Mouse (Mus musculus) ES-E14 (cell line): ENCODE results near the gene Ackr2. TPM values are rescaled to one million over a fixed set of nuclear protein-coding genes. Genes with fewer than 3 reads are reported as not detected.

Source experiments
- DNase-seq: peaks from one replicate; pipeline ENCODE4 v3.0.0-alpha.2; 2013; ENCODE audit warnings: low read depth, low spot score
- H3K27ac ChIP-seq: 2 replicates; pipeline ENCODE4 v1.5.1; 2012; ENCODE audit warnings: low read depth, mild to moderate bottlenecking, low read length, moderate library complexity, mixed read lengths; ENCODE audit not compliant: poor library complexity, insufficient read depth, severe bottlenecking
- H3K36me3 ChIP-seq: 2 replicates; pipeline ENCODE4 v1.6.1; 2012; ENCODE audit warnings: mild to moderate bottlenecking, low read length, moderate library complexity, mixed read lengths; ENCODE audit not compliant: control insufficient read depth, poor library complexity, insufficient read depth, severe bottlenecking
- H3K4me1 ChIP-seq, 2 experiments: fragments of 150-350 bp in 1 of 2; sonication (generic) in 1 of 2; 2 replicates each; pipeline ENCODE4 v1.6.1; 2012; ENCODE audit warnings: low read length in 2 of 2, mild to moderate bottlenecking in 1 of 2, mixed read lengths in 1 of 2; ENCODE audit not compliant: control insufficient read depth in 2 of 2, insufficient read depth in 2 of 2, poor library complexity in 1 of 2
- H3K4me3 ChIP-seq, 2 experiments: fragments of 150-350 bp in 1 of 2; sonication (generic) in 1 of 2; 2 replicates each; pipeline ENCODE4 v1.5.1; 2012; ENCODE audit warnings: low read length in 2 of 2, low read depth in 1 of 2, mild to moderate bottlenecking in 1 of 2, mixed read lengths in 1 of 2; ENCODE audit not compliant: insufficient read depth in 1 of 2, poor library complexity in 1 of 2, severe bottlenecking in 1 of 2
- H3K9ac ChIP-seq: 2 replicates; pipeline ENCODE4 v1.6.1; 2012; ENCODE audit warnings: low read depth, mild to moderate bottlenecking, low read length, mixed read lengths; ENCODE audit not compliant: poor library complexity, insufficient read depth, severe bottlenecking
- H3K9me3 ChIP-seq: fragments of 150-350 bp; sonication (generic); 2 replicates; pipeline ENCODE4 v1.6.1; 2012; ENCODE audit warnings: low read depth, mild to moderate bottlenecking, low read length; ENCODE audit not compliant: control insufficient read depth, insufficient read depth
- CHD2 ChIP-seq: IDR thresholded peaks from 2 replicates; pipeline ENCODE4 v1.6.1; 2014; ENCODE audit warnings: mild to moderate bottlenecking, low read depth, low read length, inconsistent platforms
- HCFC1 ChIP-seq: IDR thresholded peaks from 2 replicates; pipeline ENCODE4 v1.6.1; 2012; ENCODE audit warnings: low read length, inconsistent platforms, borderline replicate concordance; ENCODE audit not compliant: insufficient read depth
- MAFK ChIP-seq: IDR thresholded peaks from 2 replicates; pipeline ENCODE4 v1.6.1; 2014; ENCODE audit warnings: mild to moderate bottlenecking, low read depth, low read length, inconsistent platforms; ENCODE audit not compliant: insufficient read depth
- ZC3H11A ChIP-seq: IDR thresholded peaks from 2 replicates; pipeline ENCODE4 v1.6.1; 2012; ENCODE audit warnings: low read depth, mild to moderate bottlenecking, inconsistent platforms, low read length, borderline replicate concordance
- ZNF384 ChIP-seq: IDR thresholded peaks from 2 replicates; pipeline ENCODE4 v1.6.1; 2012; ENCODE audit warnings: low read depth, low read length, inconsistent platforms
- in situ Hi-C, 2 experiments: fragments of 600-800 bp; cut with MboI; formaldehyde crosslinking; loops; one replicate each; pipeline ENCODE4 v1.15.1; 2025; ENCODE audit warnings: low sequenced_read_pairs in 2 of 2, inconsistent platforms in 1 of 2; ENCODE audit not compliant: unreplicated experiment in 2 of 2
- total RNA-seq: library from RNA; depleted of rRNA; stranded (reverse); fragments of 300-350 nt; gene quantifications from 2 replicates; pipeline ENCODE4 v1.2.3, GENCODE M21; 2012

Gene Ackr2
- total RNA-seq, 1 experiment, result 0.22 TPM

- no peaks in the 10 kb centered on the region for H3K36me3 ChIP-seq
- H3K9me3 ChIP-seq, result no peaks in the 10 kb centered on the region
- H3K4me1 ChIP-seq, result no peaks in the 10 kb centered on the region
- in situ Hi-C loops, result no loop called here
- no peak overlapping the region for H3K9ac ChIP-seq
- DNase-seq, result no peak
- no peak for TF ChIP-seq ZNF384
- TF ChIP-seq HCFC1, result no peak
- TF ChIP-seq CHD2, result no peak
- no peak overlapping the region for H3K4me3 ChIP-seq
- no peak overlapping the region for H3K27ac ChIP-seq
Observed at GRCm38 (mm10) chr9:121892057-121892687, 6.0 kb upstream of the Ackr2 start.

- no peaks in the 10 kb centered on the region for H3K36me3 ChIP-seq
- no peak overlapping the region for H3K27ac ChIP-seq
- no peak overlapping the region for H3K9ac ChIP-seq
- TF ChIP-seq ZNF384, result no peak
- no peak for TF ChIP-seq MAFK
- TF ChIP-seq ZC3H11A, result no peak
- TF ChIP-seq CHD2, result no peak
- TF ChIP-seq HCFC1, result no peak
- H3K4me1 ChIP-seq, result no peaks in the 10 kb centered on the region
- H3K9me3 ChIP-seq, result no peaks in the 10 kb centered on the region
- H3K4me3 ChIP-seq, result no peak overlapping the region
- no peak for DNase-seq
- in situ Hi-C loops, result no loop called here
Observed at GRCm38 (mm10) chr9:121894447-121894846, 3.7 kb upstream of the Ackr2 start.

- TF ChIP-seq HCFC1, result no peak
- no peak for TF ChIP-seq ZC3H11A
- no peak for TF ChIP-seq ZNF384
- no peak for TF ChIP-seq MAFK
- TF ChIP-seq CHD2, result no peak
- Histone ChIP-seq H3K9me3 (no peaks in the 10 kb centered on the region), H3K9ac (no peak overlapping the region), H3K4me1 (no peaks in the 10 kb centered on the region), H3K27ac (no peak overlapping the region), H3K36me3 (no peaks in the 10 kb centered on the region), H3K4me3 (no peak overlapping the region)
- no peak for DNase-seq
- in situ Hi-C loops, result no loop called here
Observed at GRCm38 (mm10) chr9:121895392-121895993, 2.7 kb upstream of the Ackr2 start.

- Histone ChIP-seq H3K27ac (no peak overlapping the region), H3K9me3 (no peaks in the 10 kb centered on the region), H3K4me1 (no peaks in the 10 kb centered on the region), H3K9ac (no peak overlapping the region), H3K36me3 (no peaks in the 10 kb centered on the region), H3K4me3 (no peak overlapping the region)
- DNase-seq, result no peak
- no peak for TF ChIP-seq ZC3H11A
- TF ChIP-seq CHD2, result no peak
- no peak for TF ChIP-seq ZNF384
- no peak for TF ChIP-seq MAFK
- TF ChIP-seq HCFC1, result no peak
- in situ Hi-C loops, result no loop called here
Observed at GRCm38 (mm10) chr9:121896820-121897219, 1.3 kb upstream of the Ackr2 start.

GRCm38 (mm10) chr9:121899306-121899705, 1.2 kb downstream of the Ackr2 start:
- no peak for DNase-seq
- Histone ChIP-seq H3K9me3 (no peaks in the 10 kb centered on the region), H3K4me1 (no peaks in the 10 kb centered on the region), H3K36me3 (no peaks in the 10 kb centered on the region), H3K9ac (no peak overlapping the region), H3K27ac (no peak overlapping the region), H3K4me3 (no peak overlapping the region)
- TF ChIP-seq ZNF384 (no peak), MAFK (no peak), ZC3H11A (no peak), HCFC1 (no peak), CHD2 (no peak)
- in situ Hi-C loops, result no loop called here
